Mouse (Mus musculus) liver, adult 2 months (tissue): ENCODE results near the gene Ncmap. TPM values are rescaled to one million over a fixed set of nuclear protein-coding genes. Genes with fewer than 3 reads are reported as not detected.
"Not testable (repeated sequence)": the region's sequence is repeated elsewhere in the genome, so short reads cannot be mapped to it uniquely, and the experiment has no call there.

ENCODE experiments used
- DNase-seq: peaks from one replicate; pipeline ENCODE4 v3.0.0-alpha.2; 2011; ENCODE audit warnings: low read depth, low spot score; ENCODE audit errors: extremely low read depth
- H3K27ac ChIP-seq: fragments of 200-500 bp; replicated peaks from 2 replicates; pipeline ENCODE4 v1.5.1; 2012; ENCODE audit warnings: low read depth, mild to moderate bottlenecking, control low read depth, inconsistent platforms, low read length; ENCODE audit not compliant: insufficient read depth
- H3K27me3 ChIP-seq: fragments of 200-500 bp; 2 replicates; pipeline ENCODE4 v1.6.1; 2012; ENCODE audit warnings: mild to moderate bottlenecking, moderate library complexity, low read length, inconsistent platforms; ENCODE audit not compliant: control insufficient read depth, insufficient read depth
- H3K36me3 ChIP-seq: fragments of 200-500 bp; 2 replicates; pipeline ENCODE4 v1.6.1; 2012; ENCODE audit warnings: low read length, inconsistent platforms; ENCODE audit not compliant: control insufficient read depth, insufficient read depth
- H3K4me1 ChIP-seq: fragments of 200-500 bp; 2 replicates; pipeline ENCODE4 v1.6.1; 2011; ENCODE audit warnings: low read length; ENCODE audit not compliant: control insufficient read depth, insufficient read depth
- H3K4me3 ChIP-seq: fragments of 200-500 bp; 2 replicates; pipeline ENCODE4 v1.5.1; 2011; ENCODE audit warnings: low read depth, mild to moderate bottlenecking, control low read depth, low read length, moderate library complexity; ENCODE audit not compliant: insufficient read depth
- H3K79me2 ChIP-seq: fragments of 200-500 bp; 2 replicates; pipeline ENCODE4 v1.6.1; 2012; ENCODE audit warnings: inconsistent platforms, mild to moderate bottlenecking, low read length, moderate library complexity; ENCODE audit not compliant: control insufficient read depth, insufficient read depth
- H3K9ac ChIP-seq: fragments of 200-500 bp; 2 replicates; pipeline ENCODE4 v1.6.1; 2012; ENCODE audit warnings: low read depth, mild to moderate bottlenecking, control low read depth, inconsistent platforms, low read length
- CTCF ChIP-seq: fragments of 200-500 bp; IDR thresholded peaks from 2 replicates; pipeline ENCODE4 v1.5.1; 2011; ENCODE audit warnings: low read depth, low read length, control low read depth
- POLR2A ChIP-seq: fragments of 200-500 bp; IDR thresholded peaks from 2 replicates; pipeline ENCODE4 v1.6.1; 2011; ENCODE audit warnings: low read length, control low read depth; ENCODE audit not compliant: insufficient read depth; ENCODE audit errors: extremely low read depth
- WGBS: fragments of 180-500 bp; shearing (Covaris S2); methylation state at CpG from one replicate; pipeline ENCODE4 v1.1.7; 2018; 5-methylcytosine and 5-hydroxymethylcytosine counted together
- polyA plus RNA-seq: library from polyadenylated mRNA; depleted of rRNA; stranded (reverse); fragments of >200 nt; gene quantifications from 2 replicates; pipeline ENCODE4 v1.2.3, GENCODE M21; 2012
- total RNA-seq: library from RNA; depleted of rRNA; stranded (reverse); fragments of >200 nt; gene quantifications from 2 replicates; pipeline ENCODE4 v1.2.3, GENCODE M21; 2014

Gene Ncmap
- total and polyA plus RNA-seq, 2 experiments: 3.6 to 3.7 TPM

GRCm38 (mm10) chr4:135355886-135356550 is 42.0 kb downstream of the Ncmap start:
- H3K4me3 ChIP-seq: no peak overlapping the region
- no peak overlapping the region for H3K27ac ChIP-seq
- peaks cover 16% of the 10 kb centered on the region; the same call in 1 of the 2 replicates for H3K79me2 ChIP-seq
- WGBS: 87% methylated on average over 9 of the region's 9 CpGs
- H3K4me1 ChIP-seq: peaks cover 18% of the 10 kb centered on the region
- no peak for DNase-seq
- H3K27me3 ChIP-seq: no peaks in the 10 kb centered on the region
- no peak overlapping the region for H3K9ac ChIP-seq
- H3K36me3 ChIP-seq: no peaks in the 10 kb centered on the region
- TF ChIP-seq POLR2A (no peak), CTCF (no peak)

- not testable (repeated sequence) for H3K9ac ChIP-seq, H3K27ac ChIP-seq, H3K4me3 ChIP-seq, H3K27me3 ChIP-seq, DNase-seq, H3K36me3 ChIP-seq
- Histone ChIP-seq H3K79me2 (peaks cover 22% of the 10 kb centered on the region; the same call in 1 of the 2 replicates), H3K4me1 (peaks cover 18% of the 10 kb centered on the region)
These were observed 43.3 kb downstream of the Ncmap start for GRCm38 (mm10) chr4:135354751-135355150.

- 9% methylated on average over 12 of the region's 12 CpGs for WGBS
- peak overlapping the region; percentile 41 for H3K9ac ChIP-seq
- H3K79me2 ChIP-seq: peaks cover 24% of the 10 kb centered on the region; the same call in 1 of the 2 replicates
- no peaks in the 10 kb centered on the region for H3K27me3 ChIP-seq
- peak overlapping the region; percentile 89 for H3K27ac ChIP-seq
- DNase-seq: no peak
- peak overlapping the region; percentile 69 for H3K4me3 ChIP-seq
- H3K36me3 ChIP-seq: no peaks in the 10 kb centered on the region
- TF ChIP-seq POLR2A: no peak
- TF ChIP-seq CTCF: no peak
- peaks cover 16% of the 10 kb centered on the region for H3K4me1 ChIP-seq
These were observed 44.1 kb downstream of the Ncmap start for GRCm38 (mm10) chr4:135353794-135354450.

GRCm38 (mm10) chr4:135353066-135353793 is 44.8 kb downstream of the Ncmap start, which contains the start of gene Srrm1:
Srrm1 (minus strand) TSS chr4:135353321.
- WGBS: under 1% methylated on average over 69 of the region's 69 CpGs
- Histone ChIP-seq H3K4me1 (peaks cover 16% of the 10 kb centered on the region), H3K4me3 (peak within 1 kb of the TSS; percentile 84), H3K27ac (peak within 1 kb of the TSS; percentile 89), H3K9ac (peak within 1 kb of the TSS; percentile 91), H3K79me2 (peaks cover 29% of the 10 kb centered on the region; the same call in 1 of the 2 replicates), H3K36me3 (no peaks in the 10 kb centered on the region), H3K27me3 (no peaks in the 10 kb centered on the region)
- TF ChIP-seq CTCF (no peak), POLR2A (peak; percentile 92)
- peak; percentile 91 for DNase-seq

GRCm38 (mm10) chr4:135352326-135353065 is 45.5 kb downstream of the Ncmap start:
- Histone ChIP-seq H3K79me2 (peaks cover 30% of the 10 kb centered on the region; the same call in 1 of the 2 replicates), H3K4me3 (peak overlapping the region; percentile 84), H3K27me3 (no peaks in the 10 kb centered on the region), H3K27ac (peak overlapping the region; percentile 79), H3K4me1 (peaks cover 13% of the 10 kb centered on the region), H3K36me3 (no peaks in the 10 kb centered on the region), H3K9ac (peak overlapping the region; percentile 91)
- under 1% methylated on average over 67 of the region's 67 CpGs for whole genome bisulfite sequencing
- TF ChIP-seq CTCF: no peak
- no peak for TF ChIP-seq POLR2A
- peak; percentile 60 for DNase-seq
